10 mouse cellular contexts compared by ENCODE assay signal in the genomic region with DNA sequence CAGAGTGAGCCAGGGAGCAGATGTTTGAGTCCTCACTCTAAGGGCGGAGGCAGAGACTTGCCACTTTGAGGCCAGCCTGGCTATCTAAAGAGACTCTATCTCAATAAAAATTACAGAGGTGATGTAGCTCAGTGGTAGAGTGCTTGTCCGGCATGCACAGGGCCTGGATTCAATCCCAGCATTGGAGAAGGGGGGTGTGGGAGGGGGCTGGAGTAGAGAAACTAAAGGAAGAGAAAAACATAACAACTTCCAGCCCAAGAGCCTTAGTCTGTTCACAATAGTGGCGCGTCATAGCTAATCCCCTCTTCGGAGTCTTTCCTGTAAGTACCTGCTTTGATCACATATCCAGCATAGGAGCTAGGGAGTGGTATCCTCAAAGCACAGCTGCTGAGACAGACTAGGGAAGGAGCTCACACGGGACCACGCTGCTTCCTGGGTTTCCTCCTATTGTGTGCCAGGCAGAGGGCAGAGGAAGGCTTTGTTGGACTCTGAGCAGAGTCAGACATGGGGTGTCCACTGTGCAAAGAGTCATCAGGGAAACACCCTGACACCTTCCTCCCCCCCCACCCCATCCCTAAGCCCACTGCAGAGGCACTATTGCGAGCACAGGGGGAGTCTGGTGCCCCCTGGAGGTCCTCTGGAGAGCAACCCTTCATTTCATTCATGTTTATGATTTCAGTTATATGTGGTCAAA. TPM values are rescaled to one million over a fixed set of nuclear protein-coding genes. Genes with fewer than 3 reads are reported as not detected.
DNase-seq lines count a peak whose midpoint lies in the region; ATAC-seq and TF ChIP-seq lines count a peak whose summit lies in the region.
"Had no signal": no experiment of that assay in that cellular context is flagged by ENCODE, and none has a peak within 500 bp of the region (broad histone marks: within the 10 kb centered on the region; RNA-seq: fewer than 3 reads in every experiment).

No protein-coding gene starts in this region.

- WGBS in kidney, adult 2 months: 67% methylated on average over 8 of the region's 8 CpGs
- 58% methylated on average over 8 of the region's 8 CpGs for WGBS in forebrain, embryonic 16.5 days

- H3K9ac ChIP-seq in forebrain, embryonic 16.5 days (replicated peaks; ENCODE audit: low read depth, low read length): no peak overlapping the region

- H3K36me3 ChIP-seq in kidney, adult 2 months (ENCODE audit: control insufficient read depth, insufficient read depth, low read length): no peaks in the 10 kb centered on the region; the same call in 1 of the 2 replicates
- H3K36me3 ChIP-seq in forebrain, embryonic 16.5 days (ENCODE audit: control insufficient read depth, insufficient read depth): no peaks in the 10 kb centered on the region

- peaks cover 14% of the 10 kb centered on the region for H3K4me1 ChIP-seq in kidney, adult 2 months (ENCODE audit: control insufficient read depth, insufficient read depth, low read length)
- H3K4me1 ChIP-seq in forebrain, embryonic 16.5 days (replicated peaks; ENCODE audit: control insufficient read depth, insufficient read depth, low read length): peaks cover 2% of the 10 kb centered on the region; the same call in 1 of the 2 replicates

- peak; percentile 36 for TF ChIP-seq CTCF in kidney, adult 2 months (conservative IDR thresholded peaks at IDR 0.05; ENCODE audit: insufficient read depth, insufficient read length, low read depth, low read length)

- H3K4me2 ChIP-seq in forebrain, embryonic 16.5 days (ENCODE audit: low read length): no peak overlapping the region

- no peak overlapping the region for H3K4me3 ChIP-seq in kidney, adult 2 months (ENCODE audit: insufficient read depth, low read depth, low read length)
- no peak overlapping the region for H3K4me3 ChIP-seq in forebrain, embryonic 16.5 days (replicated peaks; ENCODE audit: low read length)
- H3K4me3 ChIP-seq: megakaryocyte, embryonic 14.5 days had no signal

- 0 out of 2 replicates have a peak, but pooled peaks have one; percentile 18 for ATAC-seq in forebrain, embryonic 16.5 days
- peak; percentile 49; the same call in 1 of the 2 replicates for ATAC-seq in megakaryocyte progenitor cell, adult 5-6 weeks (replicated peaks; ENCODE audit: poor library complexity)
- ATAC-seq in inflammation-experienced regulatory T-cells, adult 6 months: no peak

- no peaks in the 10 kb centered on the region for H3K9me3 ChIP-seq in forebrain, embryonic 16.5 days (ENCODE audit: control insufficient read depth, low read length)
- H3K9me3 ChIP-seq: megakaryocyte, embryonic 14.5 days had no signal

- TF ChIP-seq POLR2A in kidney, adult 2 months (IDR thresholded peaks at IDR 0.05; ENCODE audit: low read depth, low read length): no peak

- no peaks in the 10 kb centered on the region for H3K27me3 ChIP-seq in kidney, adult 2 months (replicated peaks; ENCODE audit: control insufficient read depth, insufficient read depth, low read length)
- H3K27me3 ChIP-seq in forebrain, embryonic 16.5 days (replicated peaks; ENCODE audit: control insufficient read depth, insufficient read depth, low read length): no peaks in the 10 kb centered on the region
- H3K27me3 ChIP-seq: megakaryocyte, embryonic 14.5 days had no signal

- no peak overlapping the region for H3K27ac ChIP-seq in kidney, adult 2 months (ENCODE audit: insufficient read depth, low read depth, low read length)
- H3K27ac ChIP-seq in forebrain, embryonic 16.5 days (ENCODE audit: low read length): no peak overlapping the region

- no peak for DNase-seq in kidney, adult 2 months
- DNase-seq in kidney, adult 9 months: no peak
- peak; percentile 48 for DNase-seq in NIH3T3 (ENCODE audit: low read depth)
- DNase-seq in urinary bladder, postnatal 36 days (ENCODE audit: low spot score in 2 of 2): no peak
- DNase-seq in layer of hippocampus, adult 18-20 months (ENCODE audit: low spot score in 2 of 2): no peak
- DNase-seq: gastrocnemius, postnatal 25 days had no signal

RNA-seq across cellular contexts. Expression of gene Retreg1, which starts 51.2 kb away (rescaled TPM):
- polyA plus RNA-seq in kidney, adult 2 months (2012; rRNA removed): 32.1 and 36.0 TPM in 2 replicates
- polyA plus RNA-seq in forebrain, embryonic 16.5 days (2015; fragmentation: Nextera tagmentation; extraction: Ambion mirVana): 6.6 and 8.2 TPM in 2 replicates
- 34.5 and 37.8 TPM in 2 replicates for total RNA-seq in megakaryocyte progenitor cell, adult 5-6 weeks (2015)
- total RNA-seq in megakaryocyte progenitor cell, adult 5-6 weeks (2017): 40.9 and 44.1 TPM in 2 replicates
- 10 to 100 TPM; 33.9 to 34.5 TPM for total RNA-seq in layer of hippocampus, adult 18-20 months (2021)
- 10 to 100 TPM; 53.0 to 73.2 (median 58.3) TPM for polyA plus RNA-seq in inflammation-experienced regulatory T-cells, adult 6 months (2017; shearing (Covaris generic))
